Mouse (Mus musculus) left cerebral cortex, postnatal 14 days (tissue): ENCODE data around the gene Cdk5r2. TPM values are rescaled to one million over a fixed set of nuclear protein-coding genes. Genes with fewer than 3 reads are reported as not detected.

Experiments used
- DNase-seq, 2 experiments: peaks; one replicate each; pipeline ENCODE4 v3.0.0; 2021 to 2022; ENCODE audit warnings: low spot score in 2 of 2, mixed read lengths in 1 of 2
- intact Hi-C: fragments of 180-260 bp; cut with DNase I; formaldehyde crosslinking; loops from one replicate; pipeline ENCODE4 v1.15.1; 2025
- total RNA-seq, 2 experiments: library from RNA; stranded (reverse); gene quantifications; 2 replicates each; pipeline ENCODE4 v1.2.3; 2021

The Cdk5r2 gene
- total RNA-seq, 2 experiments from 2014 or later, result 566 to 585 TPM

DNA sequence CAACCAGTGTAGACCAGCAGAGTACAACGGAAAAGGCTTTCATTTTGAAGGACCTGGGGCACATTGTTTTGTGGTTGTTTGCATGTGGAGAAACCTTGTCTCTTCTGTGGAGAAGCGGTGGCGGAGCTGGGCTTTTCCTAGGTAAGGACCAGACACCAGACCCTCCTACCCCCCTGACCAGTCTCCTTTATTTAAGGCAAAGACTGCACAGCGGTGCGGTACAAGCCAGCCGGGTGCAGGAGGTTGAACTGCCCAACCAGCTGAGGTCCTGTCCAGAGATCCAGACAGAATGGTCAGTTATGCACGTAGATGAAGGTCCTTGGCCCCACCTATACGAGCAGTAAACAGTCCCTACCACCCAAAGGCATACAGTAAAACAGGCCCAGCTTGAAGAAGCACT is 28.1 kb downstream of the Cdk5r2 start:
- intact Hi-C loops, result loop anchor here (10.0 kb wide), 1 partner anchor 238 kb away; no protein-coding TSS in a partner anchor
- DNase-seq, result no peak

DNA sequence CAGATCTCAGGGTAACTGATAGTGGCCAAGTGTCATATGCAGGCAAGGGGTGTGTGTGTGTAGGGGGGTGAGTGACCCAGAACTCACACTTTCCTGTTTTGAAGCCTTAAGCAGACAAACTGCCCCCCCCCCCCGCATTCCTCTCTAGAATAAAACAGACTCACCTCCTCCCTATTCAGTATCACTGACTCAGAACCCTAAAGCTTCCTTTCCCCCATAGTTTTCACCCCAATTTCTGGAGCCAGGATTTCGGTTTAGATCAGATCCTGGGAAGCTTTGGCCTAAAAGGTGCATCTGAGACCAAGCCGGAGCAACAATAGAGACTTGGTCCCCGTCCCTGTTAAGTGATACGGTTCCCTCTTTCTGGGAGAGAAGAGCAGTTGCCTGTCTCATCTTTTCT is 28.7 kb downstream of the Cdk5r2 start:
- intact Hi-C loops, result loop anchor here (10.0 kb wide), 1 partner anchor 239 kb away; no protein-coding TSS in a partner anchor
- no peak for DNase-seq

GRCm38 (mm10) chr1:74884196-74885141 is 29.7 kb downstream of the Cdk5r2 start:
- intact Hi-C loops, result loop anchor here (10.0 kb wide), 1 partner anchor 240 kb away; no protein-coding TSS in a partner anchor
- DNase-seq, result no peak

DNA sequence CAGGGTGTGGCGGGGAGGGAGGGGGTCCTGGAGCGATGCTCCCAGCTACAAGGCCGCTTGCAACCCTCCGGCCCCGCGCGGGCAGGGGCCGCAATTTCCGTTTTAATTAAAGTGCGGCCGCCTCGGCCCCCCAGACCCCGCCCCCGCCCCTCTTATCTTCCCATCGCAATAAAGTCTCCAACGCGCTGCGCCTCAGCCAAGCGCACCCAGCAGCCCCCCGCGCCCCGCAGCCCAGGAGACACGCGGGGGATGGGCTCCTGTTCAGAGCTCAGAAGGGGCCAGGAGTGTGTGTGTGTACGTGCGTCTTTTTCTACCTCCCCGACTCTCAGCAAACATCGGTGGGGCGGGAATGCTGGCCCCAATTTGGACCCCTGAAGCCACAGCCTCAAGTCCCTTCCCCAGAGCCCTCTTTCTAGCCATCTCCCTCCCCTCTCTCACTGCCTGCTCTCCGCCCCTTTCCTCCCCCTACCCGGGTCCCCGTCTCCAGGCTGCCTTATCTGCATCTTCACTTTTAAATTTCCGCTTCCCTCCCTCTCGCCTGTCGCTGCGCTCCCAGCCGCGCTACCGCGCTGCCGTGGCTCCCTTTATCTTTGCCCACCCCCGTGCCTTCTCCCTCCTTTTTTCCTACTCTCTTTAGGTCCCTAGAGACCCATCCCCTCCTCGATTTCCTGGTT is 30.8 kb downstream of the Cdk5r2 start, which contains the start of gene Fev:
TSS of gene Fev (minus strand) at position 51 of the 674 bp plus-strand sequence.
- no peak for DNase-seq
- intact Hi-C loops, result loop anchor here (10.0 kb wide), 1 partner anchor 241 kb away; no protein-coding TSS in a partner anchor

DNA sequence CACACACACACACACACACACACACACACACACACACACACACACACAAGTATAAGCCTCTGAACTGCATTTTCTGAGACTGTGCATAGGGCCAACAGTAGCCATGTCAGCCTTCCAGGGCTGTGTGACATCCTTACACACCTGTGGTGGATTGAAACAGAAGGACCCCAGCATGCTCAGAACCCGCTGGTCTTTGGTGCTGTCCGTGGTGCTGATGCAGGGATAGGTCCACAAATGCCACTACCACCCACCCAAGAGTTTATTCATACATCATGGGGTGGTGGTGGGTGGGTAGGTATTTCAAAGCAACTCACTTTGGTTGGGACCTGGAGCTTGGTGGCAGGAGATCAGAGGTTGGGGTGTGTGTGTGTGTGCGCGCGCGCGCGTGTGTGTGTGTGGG is 36.8 kb downstream of the Cdk5r2 start:
- intact Hi-C loops, result no loop called here
- no peak for DNase-seq

GRCm38 (mm10) chr1:74892351-74893133 is 37.8 kb downstream of the Cdk5r2 start:
- no peak for DNase-seq
- intact Hi-C loops, result no loop called here

DNA sequence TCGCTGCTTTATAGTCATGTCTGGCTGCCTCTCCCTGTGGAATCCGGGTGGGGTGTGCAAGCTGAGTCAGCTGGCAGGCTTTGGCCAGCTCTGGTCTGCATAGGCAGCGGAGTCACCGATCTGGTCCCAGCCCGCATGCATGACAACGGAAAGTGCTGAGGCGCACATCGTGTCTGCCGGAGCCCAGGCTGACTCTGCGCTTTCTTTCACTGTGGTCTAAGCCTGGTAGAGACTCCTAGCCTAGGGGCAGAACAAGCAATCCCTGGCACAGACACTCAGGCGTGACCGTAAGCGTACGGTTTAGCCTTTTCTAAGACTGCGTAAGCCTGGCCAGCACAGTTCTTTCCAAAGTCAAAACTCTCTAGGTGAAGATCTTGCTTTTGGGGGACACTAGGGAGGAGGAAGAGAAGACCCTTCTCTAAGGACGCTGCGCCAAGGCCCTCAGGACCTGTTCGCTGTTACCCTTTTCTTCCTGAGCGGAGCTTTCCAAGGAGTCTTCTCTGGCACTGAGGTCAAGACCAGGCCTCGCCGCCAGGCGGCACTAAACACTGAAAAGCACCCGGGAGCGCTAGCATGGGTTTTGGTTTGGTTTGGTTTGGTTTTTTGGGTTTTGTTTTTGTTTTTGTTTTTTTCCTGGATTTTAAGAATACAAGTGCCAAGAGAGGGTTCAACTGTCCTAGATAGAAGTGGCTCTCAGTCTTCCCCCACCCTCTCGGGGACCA is 38.6 kb downstream of the Cdk5r2 start, which contains the start of gene Cryba2:
TSS of gene Cryba2 (minus strand) at position 10 of the 722 bp plus-strand sequence.
- intact Hi-C loops, result no loop called here
- peak; percentile 49 to 61 for DNase-seq

DNA sequence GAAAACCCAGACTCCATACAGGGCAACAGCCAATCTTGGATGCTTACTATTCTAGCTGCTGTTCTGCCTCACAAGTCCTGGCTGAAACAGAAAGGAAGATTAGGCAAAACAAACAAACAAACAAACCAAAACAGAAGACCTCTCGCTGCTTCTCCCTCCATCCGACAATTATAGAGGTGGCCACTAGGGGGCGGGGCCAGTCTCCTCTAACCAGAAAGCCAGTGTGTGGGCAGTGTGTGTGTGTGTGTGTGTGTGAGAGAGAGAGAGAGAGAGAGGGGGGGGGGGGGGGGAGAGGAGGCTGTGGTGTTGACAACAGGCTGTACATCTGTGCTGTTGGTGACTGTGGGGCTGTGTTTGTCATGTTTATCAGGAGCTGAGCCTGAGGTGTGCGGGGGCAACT is 40.2 kb downstream of the Cdk5r2 start:
- intact Hi-C loops, result no loop called here
- DNase-seq, result peak; percentile 70 to 77

DNA sequence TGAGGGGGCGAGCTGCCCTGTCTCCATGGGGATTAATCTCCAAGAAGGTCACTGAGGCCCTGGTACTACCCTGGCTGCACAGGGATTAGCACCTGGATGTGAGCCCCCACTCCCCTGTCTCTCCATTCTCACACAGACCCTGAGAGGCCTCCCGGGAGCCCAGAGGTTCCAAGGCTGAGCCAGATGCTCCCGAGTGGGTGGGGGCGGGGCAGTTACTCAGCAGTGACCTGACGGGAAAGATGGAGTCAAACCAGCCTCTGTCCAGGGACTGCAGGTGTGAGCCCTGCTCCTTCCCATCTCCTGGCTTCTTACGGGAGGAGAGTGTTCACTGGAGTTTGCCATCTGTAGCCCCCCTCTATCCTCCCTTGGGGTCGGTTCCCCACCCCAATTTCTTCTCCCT is 43.2 kb downstream of the Cdk5r2 start:
- no peak for DNase-seq
- intact Hi-C loops, result no loop called here

- intact Hi-C loops, result no loop called here
These were observed 44.1 kb downstream of the Cdk5r2 start for GRCm38 (mm10) chr1:74898656-74899431.

DNA sequence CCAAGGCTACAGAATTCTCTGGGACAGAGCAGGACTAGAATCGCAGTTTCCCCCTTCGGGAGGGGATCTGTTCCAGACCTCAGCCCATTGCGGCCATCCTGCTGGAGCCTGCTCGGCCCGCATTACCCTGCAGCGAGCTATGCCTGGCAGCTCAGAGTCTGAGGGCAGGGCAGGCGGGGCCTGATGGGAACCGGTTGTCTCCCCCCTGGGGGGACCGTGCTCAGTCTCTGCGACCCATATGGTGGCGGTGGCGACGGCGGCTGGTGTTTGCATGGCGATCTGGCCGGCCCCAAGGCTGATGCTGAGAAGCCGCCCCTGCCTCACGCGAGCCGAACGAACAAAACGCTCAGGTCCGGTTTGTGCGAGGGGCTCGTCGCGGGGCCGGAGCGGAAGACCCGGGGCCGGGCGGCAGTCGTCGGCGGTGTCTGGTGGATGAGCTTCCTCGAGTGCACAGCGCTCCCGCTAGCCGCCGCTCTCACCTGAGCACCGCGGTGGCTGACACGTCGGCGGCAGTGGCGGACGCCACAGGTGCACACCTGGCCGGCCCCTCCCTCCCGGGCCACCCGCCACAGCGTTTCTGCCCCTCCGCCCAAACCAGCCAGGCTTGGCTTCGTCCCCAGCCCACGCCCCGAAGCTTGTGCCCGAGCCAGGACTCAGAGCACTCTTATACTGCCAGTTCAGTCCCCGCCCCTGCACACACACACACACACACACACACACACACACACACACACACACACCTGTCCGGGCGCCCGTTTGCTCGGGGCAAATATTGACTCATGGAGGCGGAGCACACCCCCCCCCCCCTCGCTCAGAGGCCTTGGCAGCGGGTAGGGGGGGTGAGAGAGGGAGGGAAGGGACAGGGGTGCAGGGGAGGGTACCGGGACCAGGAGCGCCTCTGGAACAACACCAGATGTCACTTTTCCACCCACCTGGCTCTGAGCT is 45.9 kb downstream of the Cdk5r2 start:
- intact Hi-C loops, result no loop called here
- DNase-seq, result no peak

More at GRCm38 (mm10) chr1:74898656-74899431, 44.1 kb downstream of the Cdk5r2 start:
- no peak for DNase-seq

DNA sequence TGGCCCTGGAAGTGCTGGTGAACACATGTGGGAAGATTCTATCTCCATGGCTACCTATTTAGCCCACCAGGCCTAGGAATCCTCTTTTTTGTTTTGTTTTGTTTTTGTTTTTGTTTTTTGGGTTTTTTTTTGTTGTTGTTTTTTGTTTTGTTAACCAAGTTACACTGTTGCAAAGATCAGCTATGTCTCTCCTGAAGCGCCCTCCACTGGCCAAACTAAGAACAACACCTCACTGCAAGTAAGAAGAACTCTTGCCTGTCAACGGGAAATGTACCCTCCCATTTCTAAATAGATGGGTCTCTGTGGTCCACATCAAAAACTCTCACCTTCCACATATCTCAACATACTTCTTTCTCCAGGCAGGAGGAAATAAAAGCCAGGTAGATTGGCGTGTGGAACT is 47.0 kb downstream of the Cdk5r2 start:
- DNase-seq, result peak; percentile 57 to 74
- intact Hi-C loops, result no loop called here

DNA sequence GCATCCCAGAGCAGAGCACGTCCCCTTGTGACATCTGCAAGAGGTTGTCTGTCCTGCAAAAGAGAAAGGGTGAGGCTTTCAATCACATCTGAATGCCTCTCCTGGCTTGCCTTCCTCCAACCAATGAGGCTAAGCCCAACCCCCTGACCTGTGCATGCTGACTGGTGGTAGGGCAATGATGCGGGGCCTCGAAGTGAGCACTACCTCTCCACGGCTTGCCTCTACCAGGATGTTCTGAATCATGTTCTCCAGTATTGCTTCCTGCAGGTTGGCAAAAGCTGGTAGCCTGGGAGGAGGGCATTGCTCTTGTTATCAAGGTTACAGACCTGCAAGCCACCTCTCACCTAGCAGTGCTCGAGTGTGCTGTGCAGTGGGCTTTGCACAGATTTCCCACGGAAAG is 47.5 kb downstream of the Cdk5r2 start:
- intact Hi-C loops, result no loop called here
- no peak for DNase-seq
